Mouse (Mus musculus) ES-Bruce4 (cell line): Measurements from ENCODE around the gene Tiprl.

ENCODE experiments used
- CTCF ChIP-seq: IDR thresholded peaks from one replicate; pipeline ENCODE4 v1.8.1; 2011; ENCODE audit warnings: low read depth, low read length
- EP300 ChIP-seq: IDR thresholded peaks from 2 replicates; pipeline ENCODE4 v1.6.1; 2011; ENCODE audit warnings: low read depth, low read length; ENCODE audit not compliant: insufficient read depth
- POLR2A ChIP-seq: IDR thresholded peaks from one replicate; pipeline ENCODE4 v1.8.1; 2011; ENCODE audit warnings: low read length; ENCODE audit not compliant: insufficient read depth

DNA sequence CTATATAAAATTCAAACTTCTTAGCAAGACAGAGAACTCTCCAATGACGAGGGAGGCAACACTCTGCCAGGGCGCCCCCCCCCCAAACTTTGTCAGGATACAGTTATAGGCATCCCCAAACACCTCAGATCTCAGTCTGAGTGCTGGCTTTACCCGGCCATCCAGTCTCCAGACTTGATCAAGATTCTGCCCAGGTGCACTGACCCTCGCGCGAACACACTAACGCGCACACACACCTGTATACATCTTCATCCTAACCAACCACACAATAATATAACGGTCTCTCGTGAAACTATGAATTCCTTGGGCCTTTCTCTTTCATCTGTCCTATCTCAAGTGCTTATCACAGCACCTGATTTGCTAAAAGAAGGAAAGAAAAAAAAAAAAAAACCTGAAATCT, 950 bp downstream of the Tiprl start:
- no peak for TF ChIP-seq POLR2A
- no peak for TF ChIP-seq CTCF
- no peak for TF ChIP-seq EP300
